Mouse (Mus musculus) midbrain, embryonic 16.5 days (tissue): ENCODE data around the gene Pbx1. TPM values are rescaled to one million over a fixed set of nuclear protein-coding genes. Genes with fewer than 3 reads are reported as not detected.

Source experiments
- ATAC-seq: fragments of 200-750 bp; cut with Nextera tagmentation; 2 replicates; pipeline ENCODE4 v1.8.0; 2017; ENCODE audit warnings: moderate TSS enrichment
- H3K27ac ChIP-seq: fragments of 300-500 bp; sonication (generic); 2 replicates; pipeline ENCODE4 v1.5.1; 2014; ENCODE audit warnings: mild to moderate bottlenecking, low read length, mixed read lengths
- H3K27me3 ChIP-seq: fragments of 300-500 bp; sonication (generic); 2 replicates; pipeline ENCODE4 v1.6.1; 2014; ENCODE audit warnings: low read depth, low read length, mixed read lengths; ENCODE audit not compliant: control insufficient read depth, insufficient read depth
- H3K36me3 ChIP-seq: fragments of 300-500 bp; sonication (generic); 2 replicates; pipeline ENCODE4 v1.6.1; 2014; ENCODE audit warnings: mild to moderate bottlenecking, low read length, moderate library complexity, mixed read lengths; ENCODE audit not compliant: control insufficient read depth, insufficient read depth
- H3K4me1 ChIP-seq: fragments of 300-500 bp; sonication (generic); 2 replicates; pipeline ENCODE4 v1.6.1; 2014; ENCODE audit warnings: mild to moderate bottlenecking, low read length, mixed read lengths; ENCODE audit not compliant: control insufficient read depth, insufficient read depth
- H3K4me2 ChIP-seq: fragments of 300-500 bp; sonication (generic); 2 replicates; pipeline ENCODE4 v1.6.1; 2014; ENCODE audit warnings: mild to moderate bottlenecking, low read length, mixed read lengths
- H3K4me3 ChIP-seq: fragments of 300-500 bp; sonication (generic); 2 replicates; pipeline ENCODE4 v1.5.1; 2014; ENCODE audit warnings: low read depth, mild to moderate bottlenecking, low read length, moderate library complexity, mixed read lengths
- H3K9ac ChIP-seq: fragments of 300-500 bp; sonication (generic); 2 replicates; pipeline ENCODE4 v1.6.1; 2014; ENCODE audit warnings: low read depth, low read length, mixed read lengths
- H3K9me3 ChIP-seq: fragments of 300-500 bp; sonication (generic); replicated peaks from 2 replicates; pipeline ENCODE4 v1.6.1; 2014; ENCODE audit warnings: mild to moderate bottlenecking, low read length, mixed read lengths; ENCODE audit not compliant: control insufficient read depth, poor library complexity, severe bottlenecking
- whole genome bisulfite sequencing: fragments of 180-500 bp; shearing (Covaris S2); extraction: QIAGEN DNeasy Blood & Tissue Kit; methylation state at CpG from one replicate; pipeline ENCODE4 v1.1.7; 2014; 5-methylcytosine and 5-hydroxymethylcytosine counted together
- polyA plus RNA-seq: library from polyadenylated mRNA; unstranded; fragments of >200 nt; fragmentation: Nextera tagmentation; extraction: Ambion mirVana; gene quantifications from 2 replicates; pipeline ENCODE4 v1.2.1, GENCODE M21; 2015

Pbx1 gene
- polyA plus RNA-seq, 1 experiment from 2014 or later, result 71.8 TPM

DNA sequence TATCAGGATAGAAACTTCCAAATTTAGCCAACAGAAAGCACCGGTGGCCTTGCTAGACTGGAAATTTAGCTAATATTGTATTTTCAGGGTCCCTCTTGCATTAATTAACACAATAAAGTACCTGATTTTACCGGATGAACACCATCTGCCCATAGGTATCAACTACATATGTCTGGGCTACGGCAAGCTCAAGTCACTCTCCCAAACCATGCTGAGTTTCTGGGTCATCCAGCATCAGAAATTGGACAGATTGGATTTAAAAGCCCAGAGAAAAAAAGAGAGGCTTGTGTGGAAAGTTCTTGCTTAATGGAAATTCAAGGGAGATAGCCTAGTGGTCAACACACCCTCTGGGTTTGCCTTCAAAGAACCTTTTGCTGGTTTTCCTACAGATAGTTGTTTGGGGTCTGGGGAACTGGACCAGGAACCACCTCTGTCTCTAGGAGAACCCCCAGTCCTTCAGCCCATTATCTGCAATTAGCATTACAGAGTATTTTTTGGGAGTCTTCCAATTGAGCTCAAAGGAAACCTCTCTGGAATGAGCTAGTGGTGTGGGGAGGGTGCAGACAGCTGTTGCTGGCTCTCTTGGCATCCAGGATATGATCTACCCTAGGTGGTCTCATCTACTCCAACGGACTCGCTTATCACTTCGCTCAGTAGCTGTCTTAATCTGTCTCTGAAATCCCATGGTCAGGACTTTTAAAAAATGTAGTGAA is 234.7 kb downstream of the Pbx1 start:
- Histone ChIP-seq H3K4me2 (no peak overlapping the region), H3K4me3 (no peak overlapping the region), H3K9me3 (no peaks in the 10 kb centered on the region), H3K9ac (no peak overlapping the region), H3K36me3 (peaks cover 15% of the 10 kb centered on the region; the same call in 1 of the 2 replicates), H3K27ac (no peak overlapping the region), H3K4me1 (peaks cover 4% of the 10 kb centered on the region), H3K27me3 (no peaks in the 10 kb centered on the region)
- 82% methylated on average over 6 of the region's 6 CpGs for WGBS
- no peak for ATAC-seq

DNA sequence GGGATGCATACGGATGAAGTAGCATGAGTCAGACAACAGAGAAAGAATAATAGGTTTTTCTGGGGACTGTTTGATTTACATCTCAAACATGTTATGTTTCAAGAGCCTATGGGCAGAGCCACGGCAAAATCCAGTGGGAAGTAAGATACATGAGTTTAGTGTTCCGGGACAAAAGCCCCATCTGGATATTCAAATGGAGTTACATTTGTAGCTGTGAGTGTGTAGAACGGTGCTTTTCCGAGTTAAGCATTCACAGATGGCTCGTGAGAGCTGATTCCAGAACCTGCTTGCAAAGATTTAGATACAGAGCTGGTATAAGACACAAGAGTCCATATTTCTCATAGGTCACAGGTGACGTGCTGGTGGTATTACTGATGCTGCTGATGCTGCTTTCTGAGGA is 238.7 kb downstream of the Pbx1 start:
- Histone ChIP-seq H3K27ac (peak overlapping the region; percentile 25; the same call in 1 of the 2 replicates), H3K4me2 (no peak overlapping the region), H3K9ac (no peak overlapping the region), H3K9me3 (no peaks in the 10 kb centered on the region), H3K4me3 (no peak overlapping the region), H3K36me3 (peaks cover 6% of the 10 kb centered on the region; the same call in 1 of the 2 replicates), H3K27me3 (no peaks in the 10 kb centered on the region), H3K4me1 (peaks cover 6% of the 10 kb centered on the region)
- 54% methylated on average over 7 of the region's 7 CpGs for WGBS
- ATAC-seq, result no peak

DNA sequence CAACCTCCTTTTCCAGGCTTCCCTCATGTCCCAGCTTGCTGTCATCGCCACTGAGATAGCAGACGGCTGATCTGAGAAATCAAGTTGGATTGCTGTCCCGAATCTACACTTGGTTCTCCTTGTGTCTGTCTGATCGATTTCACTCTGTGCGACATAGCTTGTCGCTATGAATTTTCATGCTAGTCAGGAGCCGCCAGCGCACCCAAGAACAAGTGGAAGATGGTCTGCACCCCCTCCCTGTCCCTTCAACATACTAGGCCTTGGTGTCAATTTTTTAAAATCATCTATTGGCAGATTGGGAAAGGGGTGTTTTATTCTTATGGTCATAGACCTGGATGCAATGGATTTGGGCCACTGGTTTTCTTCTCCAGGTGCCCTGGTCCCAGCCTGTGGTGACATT is 249.3 kb downstream of the Pbx1 start:
- H3K27me3 ChIP-seq, result no peaks in the 10 kb centered on the region
- no peak overlapping the region for H3K4me2 ChIP-seq
- H3K4me3 ChIP-seq, result no peak overlapping the region
- peaks cover 10% of the 10 kb centered on the region; the same call in 1 of the 2 replicates for H3K4me1 ChIP-seq
- no peak overlapping the region for H3K27ac ChIP-seq
- 0 out of 2 replicates have a peak, but pooled peaks cover 2% of the 10 kb centered on the region for H3K36me3 ChIP-seq
- WGBS, result 95% methylated on average over 8 of the region's 8 CpGs
- ATAC-seq, result no peak
- no peaks in the 10 kb centered on the region for H3K9me3 ChIP-seq
- no peak overlapping the region for H3K9ac ChIP-seq

DNA sequence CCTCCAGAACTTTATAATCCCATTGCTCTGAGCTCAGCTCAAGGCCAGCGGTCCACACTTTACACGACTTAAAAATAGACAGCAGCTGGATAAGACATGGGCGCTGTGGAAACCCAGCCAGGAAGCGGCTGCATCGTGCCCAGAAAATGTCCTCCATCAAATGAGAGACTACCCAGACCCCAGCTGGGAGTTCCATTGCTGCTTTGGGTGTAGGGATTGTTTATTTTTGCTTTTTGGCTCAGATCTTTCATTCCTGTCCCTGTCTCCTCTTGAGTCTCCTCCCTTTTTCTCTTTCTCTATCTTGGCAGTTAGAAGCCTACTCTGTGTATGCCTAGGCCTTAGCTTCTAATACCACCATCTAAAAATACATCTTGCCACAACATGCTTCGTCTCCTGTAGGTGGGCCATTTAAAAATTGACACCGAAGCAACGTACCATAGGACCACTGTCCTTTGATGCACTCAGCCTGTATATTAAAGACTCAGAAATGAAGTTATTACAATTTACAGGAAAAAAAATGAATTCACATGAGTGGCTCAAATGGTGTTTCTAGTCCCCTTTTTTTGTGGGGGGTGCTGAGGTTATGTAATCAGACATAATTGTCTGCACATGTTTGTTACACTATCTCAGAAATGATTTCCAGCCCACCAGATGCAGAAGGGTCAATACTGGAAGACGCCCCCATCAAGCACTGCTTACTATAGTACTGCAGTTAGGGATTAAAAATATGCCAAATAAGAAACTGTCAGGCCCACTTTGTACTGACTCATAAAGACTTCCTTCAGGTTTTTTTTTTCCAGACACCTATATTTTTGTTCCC is 251.2 kb downstream of the Pbx1 start:
- Histone ChIP-seq H3K36me3 (peaks cover 8% of the 10 kb centered on the region; the same call in 1 of the 2 replicates), H3K9ac (no peak overlapping the region), H3K4me1 (peaks cover 2% of the 10 kb centered on the region; the same call in 1 of the 2 replicates), H3K9me3 (no peaks in the 10 kb centered on the region), H3K4me3 (no peak overlapping the region), H3K27ac (no peak overlapping the region), H3K4me2 (no peak overlapping the region), H3K27me3 (no peaks in the 10 kb centered on the region)
- no peak for ATAC-seq
- WGBS, result 86% methylated on average over 9 of the region's 9 CpGs

DNA sequence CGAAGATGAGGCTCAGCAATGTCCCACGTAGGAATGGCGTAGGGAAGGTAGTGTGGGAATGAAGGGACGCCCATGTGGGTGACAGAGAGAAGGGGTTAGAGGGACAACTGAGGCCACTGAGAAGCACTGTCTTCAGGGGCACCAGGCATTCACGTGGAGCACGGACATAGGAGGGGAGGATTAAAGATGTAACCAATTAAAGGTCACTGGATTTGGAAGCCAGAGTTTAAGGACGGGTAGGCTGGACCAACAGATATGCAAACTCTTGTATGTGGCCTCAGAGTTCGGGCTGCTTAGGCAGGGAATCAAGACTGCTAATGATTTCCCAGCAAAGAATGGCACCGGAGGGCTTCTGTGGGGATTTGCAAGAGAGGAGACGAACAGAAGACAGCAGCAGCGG is 252.4 kb downstream of the Pbx1 start:
- Histone ChIP-seq H3K4me3 (no peak overlapping the region), H3K4me2 (no peak overlapping the region), H3K36me3 (peaks cover 8% of the 10 kb centered on the region; the same call in 1 of the 2 replicates), H3K9me3 (no peaks in the 10 kb centered on the region), H3K27ac (no peak overlapping the region), H3K9ac (no peak overlapping the region), H3K27me3 (no peaks in the 10 kb centered on the region), H3K4me1 (no peaks in the 10 kb centered on the region)
- 78% methylated on average over 11 of the region's 11 CpGs for WGBS
- ATAC-seq, result no peak

DNA sequence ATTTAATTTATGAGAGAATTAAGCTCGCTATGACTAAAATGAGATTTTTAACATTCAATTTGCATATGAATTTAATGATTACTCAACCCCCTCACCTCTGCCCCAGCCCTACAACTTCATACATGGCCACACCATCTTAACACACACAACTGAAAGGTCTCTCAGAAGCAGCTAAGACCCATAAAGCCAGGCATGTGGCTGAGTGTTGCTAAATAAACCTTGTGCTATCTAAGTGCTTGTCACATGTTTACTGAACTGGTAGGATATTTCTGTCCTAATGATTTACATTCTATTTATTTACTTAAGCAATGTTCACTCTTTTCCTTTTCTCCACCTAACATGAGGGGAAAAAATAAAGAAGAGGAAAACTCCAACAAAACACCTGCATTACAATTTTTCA is 253.5 kb downstream of the Pbx1 start:
- Histone ChIP-seq H3K9me3 (no peaks in the 10 kb centered on the region), H3K36me3 (peaks cover 8% of the 10 kb centered on the region; the same call in 1 of the 2 replicates), H3K27ac (no peak overlapping the region), H3K4me2 (no peak overlapping the region), H3K4me3 (no peak overlapping the region), H3K27me3 (no peaks in the 10 kb centered on the region), H3K9ac (no peak overlapping the region), H3K4me1 (no peaks in the 10 kb centered on the region)
- 78% methylated on average over 1 of the region's 1 CpGs for WGBS
- no peak for ATAC-seq

DNA sequence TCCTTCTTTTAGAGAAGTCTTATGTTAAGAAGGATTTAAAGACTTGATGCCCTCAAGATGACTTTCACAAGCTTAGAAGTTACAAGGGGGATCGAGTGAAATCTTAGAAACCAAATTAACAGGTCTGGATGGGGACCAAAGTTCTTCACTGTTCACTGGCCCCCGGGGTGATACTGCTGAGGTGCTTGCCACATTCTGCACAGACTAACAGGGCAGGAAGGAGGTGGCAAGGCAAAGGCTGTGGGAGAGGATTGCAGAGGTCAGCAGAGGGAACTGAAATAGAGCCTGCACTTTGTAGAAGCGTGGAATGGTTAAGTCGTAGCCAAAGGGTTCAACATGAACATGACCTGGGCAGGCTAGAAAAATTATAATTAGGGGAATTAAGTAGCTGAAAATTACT is 256.5 kb downstream of the Pbx1 start:
- Histone ChIP-seq H3K27ac (no peak overlapping the region), H3K36me3 (peaks cover 6% of the 10 kb centered on the region; the same call in 1 of the 2 replicates), H3K4me1 (no peaks in the 10 kb centered on the region), H3K4me3 (no peak overlapping the region), H3K4me2 (no peak overlapping the region), H3K9me3 (no peaks in the 10 kb centered on the region), H3K27me3 (no peaks in the 10 kb centered on the region), H3K9ac (no peak overlapping the region)
- no peak for ATAC-seq
- WGBS, result 92% methylated on average over 4 of the region's 4 CpGs

DNA sequence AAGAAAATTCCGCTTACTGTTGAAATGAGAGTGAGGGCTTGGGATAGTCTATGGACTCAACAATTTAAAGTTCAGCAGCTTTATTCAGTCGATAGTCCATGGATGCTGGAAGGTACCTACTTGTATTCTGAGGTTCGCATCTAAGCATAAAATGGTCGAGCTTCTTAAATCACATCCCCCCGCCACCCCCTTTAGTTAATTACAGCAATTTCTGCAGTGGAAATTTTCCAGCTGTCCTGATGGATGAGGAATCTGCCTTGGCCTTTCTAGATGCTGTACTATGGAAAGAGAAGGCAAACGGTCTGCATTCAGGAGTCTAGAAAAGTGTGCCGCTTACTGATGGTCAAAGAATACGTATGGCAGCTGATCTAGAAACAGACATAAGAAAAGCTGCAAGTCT is 262.3 kb downstream of the Pbx1 start:
- ATAC-seq, result no peak
- no peak overlapping the region for H3K9ac ChIP-seq
- H3K4me3 ChIP-seq, result no peak overlapping the region
- no peaks in the 10 kb centered on the region for H3K9me3 ChIP-seq
- H3K27me3 ChIP-seq, result no peaks in the 10 kb centered on the region
- peaks cover 13% of the 10 kb centered on the region; the same call in 1 of the 2 replicates for H3K4me1 ChIP-seq
- WGBS, result 83% methylated on average over 8 of the region's 8 CpGs
- no peaks in the 10 kb centered on the region; the same call in 1 of the 2 replicates for H3K36me3 ChIP-seq
- H3K4me2 ChIP-seq, result no peak overlapping the region
- 0 out of 2 replicates have a peak overlapping the region, but pooled peaks have one; percentile 44 for H3K27ac ChIP-seq
